Mouse (Mus musculus) Muller cell, postnatal 12 days (primary cell): Measurements from ENCODE around the gene Cfap43.

Source experiments
- DNase-seq: peaks from one replicate; pipeline ENCODE4 v3.0.0-alpha.2; 2015; ENCODE audit errors: inconsistent ontology term

Gene Cfap43

GRCm38 (mm10) chr19:47885191-47885743, 33.8 kb downstream of the Cfap43 start:
- no peak for DNase-seq

- DNase-seq = no peak
These were observed 34.6 kb downstream of the Cfap43 start for GRCm38 (mm10) chr19:47884296-47885085.

- DNase-seq = no peak
These were observed 36.2 kb downstream of the Cfap43 start for GRCm38 (mm10) chr19:47882882-47883254.

- DNase-seq = peak; percentile 89
These were observed 36.8 kb downstream of the Cfap43 start for GRCm38 (mm10) chr19:47882151-47882881.

- DNase-seq = no peak
These were observed 37.5 kb downstream of the Cfap43 start for GRCm38 (mm10) chr19:47881538-47881937.

- no peak for DNase-seq
These were observed 42.8 kb downstream of the Cfap43 start for GRCm38 (mm10) chr19:47876252-47876651.

- no peak for DNase-seq
These were observed 47.6 kb downstream of the Cfap43 start for GRCm38 (mm10) chr19:47871515-47871914.

- DNase-seq = no peak
These were observed 48.9 kb downstream of the Cfap43 start for GRCm38 (mm10) chr19:47870102-47870666.

GRCm38 (mm10) chr19:47869516-47869915, 49.6 kb downstream of the Cfap43 start:
- DNase-seq = no peak

GRCm38 (mm10) chr19:47868951-47869350, 50.1 kb downstream of the Cfap43 start:
- DNase-seq = no peak

GRCm38 (mm10) chr19:47867628-47868175, 51.4 kb downstream of the Cfap43 start:
- no peak for DNase-seq

- DNase-seq = peak; percentile 95
These were observed 53.6 kb downstream of the Cfap43 start, which contains the start of gene Gsto2 for GRCm38 (mm10) chr19:47865353-47865947. Gene Gsto2, plus strand, starts transcription at chr19:47865534.

- DNase-seq = no peak
These were observed 54.4 kb downstream of the Cfap43 start for GRCm38 (mm10) chr19:47864721-47865120.

- no peak for DNase-seq
These were observed 55.0 kb downstream of the Cfap43 start for GRCm38 (mm10) chr19:47864051-47864450.

GRCm38 (mm10) chr19:47862581-47862980, 56.5 kb downstream of the Cfap43 start:
- DNase-seq = no peak

- no peak for DNase-seq
These were observed 59.9 kb downstream of the Cfap43 start for GRCm38 (mm10) chr19:47859180-47859579.

- DNase-seq = peak; percentile 77
These were observed 60.8 kb downstream of the Cfap43 start for GRCm38 (mm10) chr19:47857957-47858942.

GRCm38 (mm10) chr19:47854796-47855783, 64.0 kb downstream of the Cfap43 start, which contains the start of gene Gsto1:
Gene Gsto1, plus strand, starts transcription at chr19:47854970.
- DNase-seq = peak; percentile 93
